Mouse (Mus musculus): ENCODE results near the gene Wasf2.

DNA sequence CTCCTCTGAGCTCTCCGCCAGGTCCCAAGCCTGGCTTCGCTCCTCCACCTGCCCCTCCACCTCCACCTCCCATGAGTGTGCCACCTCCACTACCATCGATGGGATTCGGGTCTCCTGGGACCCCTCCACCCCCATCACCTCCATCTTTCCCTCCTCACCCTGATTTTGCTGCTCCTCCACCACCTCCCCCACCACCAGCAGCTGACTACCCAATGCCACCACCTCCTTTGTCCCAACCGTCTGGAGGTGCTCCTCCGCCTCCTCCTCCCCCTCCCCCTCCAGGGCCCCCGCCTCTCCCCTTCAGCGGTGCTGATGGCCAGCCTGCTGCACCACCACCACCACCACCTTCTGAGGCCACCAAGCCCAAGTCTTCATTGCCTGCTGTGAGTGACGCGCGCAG lies 64.2 kb downstream of the Wasf2 start:
- no peak for TF ChIP-seq CTCF (IDR thresholded peaks at IDR 0.05; ENCODE audit: low read depth, low read length)
- TF ChIP-seq POLR2A (IDR thresholded peaks at IDR 0.05; ENCODE audit: borderline replicate concordance, low read depth, low read length): no peak
